Mouse (Mus musculus) heart, postnatal 0 days (tissue): ENCODE data around the gene Zcchc24.

Source experiments
- CTCF ChIP-seq: IDR thresholded peaks from 2 replicates; pipeline ENCODE4 v1.5.1; 2016; ENCODE audit warnings: antibody characterized with exemption, control low read depth, low read depth
- EP300 ChIP-seq: IDR thresholded peaks from 2 replicates; pipeline ENCODE4 v1.6.1; 2016; ENCODE audit warnings: antibody characterized with exemption, low read depth

DNA sequence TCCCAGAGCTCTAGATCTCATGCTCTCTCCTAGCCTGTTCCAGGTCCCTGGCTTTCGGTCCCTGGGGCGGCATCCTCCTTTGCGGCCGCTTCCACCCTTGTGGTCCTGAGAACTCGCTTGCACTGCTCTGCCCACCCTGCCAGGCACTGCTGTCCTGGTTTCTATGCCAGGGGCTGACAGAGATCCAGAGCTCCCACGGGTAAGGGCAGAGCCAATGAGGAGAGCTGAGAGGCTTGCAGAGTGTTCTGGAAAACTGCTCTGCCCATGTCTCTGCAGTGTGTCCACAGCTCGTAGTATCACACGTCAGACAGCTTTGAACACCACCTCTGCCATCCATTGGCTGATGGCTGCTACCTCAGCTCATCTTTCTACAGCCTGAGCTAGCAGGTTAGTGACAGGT, 51.1 kb downstream of the Zcchc24 start:
- no peak for TF ChIP-seq CTCF
- no peak for TF ChIP-seq EP300
